ENCODE assay signal across 26 mouse cellular contexts in the genomic region with DNA sequence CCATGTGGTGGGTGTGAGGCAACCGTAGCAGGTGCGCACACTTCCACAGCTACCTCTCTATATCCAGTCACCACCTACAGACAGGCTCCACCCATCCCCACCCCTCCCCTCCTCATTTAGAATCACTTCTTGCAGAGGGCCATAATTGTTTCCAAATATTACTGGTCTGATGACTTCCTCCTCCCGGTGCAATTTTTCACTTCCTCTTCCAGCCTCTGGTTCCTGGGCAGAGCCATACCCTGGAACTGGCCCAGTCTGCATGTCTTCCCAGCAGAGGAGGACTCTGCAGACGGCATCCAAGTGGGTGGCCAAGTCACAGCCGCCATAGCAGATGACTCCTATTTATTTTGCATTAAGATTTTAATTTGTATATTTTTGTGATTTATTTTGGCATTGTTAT. TPM values are rescaled to one million over a fixed set of nuclear protein-coding genes. Genes with fewer than 3 reads are reported as not detected.
A peak's percentile ranks its signal among the peaks of the same experiment; 100 is the strongest.
DNase-seq lines count a peak whose midpoint lies in the region; ATAC-seq lines count a peak whose summit lies in the region.
"Had no signal": no experiment of that assay in that cellular context is flagged by ENCODE, and none has a peak within 500 bp of the region (broad histone marks: within the 10 kb centered on the region; RNA-seq: fewer than 3 reads in every experiment).

No protein-coding gene starts in this region.

- H3K4me1 ChIP-seq in forebrain, embryonic 12.5 days, result peaks cover 4% of the 10 kb centered on the region

- no peak overlapping the region for H3K9ac ChIP-seq in forebrain, embryonic 12.5 days
- H3K9ac ChIP-seq: embryonic facial prominence, embryonic 15.5 days; heart, embryonic 15.5 days; hindbrain, embryonic 15.5 days; limb, embryonic 12.5 days; liver, embryonic 12.5 days had no signal

- no peaks in the 10 kb centered on the region for H3K27me3 ChIP-seq in forebrain, embryonic 12.5 days
- H3K27me3 ChIP-seq: embryonic facial prominence, embryonic 15.5 days; heart, embryonic 15.5 days; hindbrain, embryonic 15.5 days; limb, embryonic 12.5 days; liver, embryonic 12.5 days; Patski had no signal

- DNase-seq in cerebellum, postnatal 10 days, result peak; percentile 59 to 68
- no peak for DNase-seq in cerebellum, postnatal 36 days
- peak; percentile 18 for DNase-seq in lung, postnatal 10 days
- DNase-seq in lung, adult 18-20 months, result no peak
- no peak for DNase-seq in left cerebral cortex, adult 8-10 months (ENCODE audit: low spot score in 2 of 2)
- DNase-seq in layer of hippocampus, adult 9-10 months (ENCODE audit: low spot score), result no peak
- DNase-seq: gastrocnemius, postnatal 36 days; kidney, adult 8-10 months; kidney, postnatal 10 days; right cerebral cortex, postnatal 25 days; spleen, adult 18-20 months had no signal

- WGBS in forebrain, embryonic 12.5 days, result 89% methylated on average over 5 of the region's 5 CpGs

- no peaks in the 10 kb centered on the region for H3K9me3 ChIP-seq in forebrain, embryonic 12.5 days
- H3K9me3 ChIP-seq: embryonic facial prominence, embryonic 15.5 days; heart, embryonic 15.5 days; hindbrain, embryonic 15.5 days; limb, embryonic 12.5 days; liver, embryonic 12.5 days had no signal

- H3K36me3 ChIP-seq in forebrain, embryonic 12.5 days (replicated peaks), result peaks cover 20% of the 10 kb centered on the region
- H3K36me3 ChIP-seq: heart, embryonic 15.5 days; hindbrain, embryonic 15.5 days; liver, embryonic 12.5 days had no signal

- H3K27ac ChIP-seq in forebrain, embryonic 12.5 days, result no peak overlapping the region
- H3K27ac ChIP-seq: embryonic facial prominence, embryonic 15.5 days; heart, embryonic 15.5 days; hindbrain, embryonic 15.5 days; limb, embryonic 12.5 days; liver, embryonic 12.5 days had no signal

- peak; percentile 67 for ATAC-seq in megakaryocyte, adult 5-6 weeks (ENCODE audit: poor library complexity, severe bottlenecking)
- no peak for ATAC-seq in forebrain, embryonic 12.5 days (ENCODE audit: low FRiP score)
- ATAC-seq: CD4-positive, CD25-positive, alpha-beta regulatory T cell, adult 4 months; liver, embryonic 12.5 days; Patski had no signal

- H3K4me2 ChIP-seq in forebrain, embryonic 12.5 days, result no peak overlapping the region
- H3K4me2 ChIP-seq: embryonic facial prominence, embryonic 15.5 days; heart, embryonic 15.5 days; hindbrain, embryonic 15.5 days; limb, embryonic 12.5 days; liver, embryonic 12.5 days; midbrain, embryonic 11.5 days had no signal

- H3K4me3 ChIP-seq in forebrain, embryonic 12.5 days (replicated peaks), result no peak overlapping the region
- H3K4me3 ChIP-seq: embryonic facial prominence, embryonic 15.5 days; heart, embryonic 15.5 days; hindbrain, embryonic 15.5 days; limb, embryonic 12.5 days; liver, embryonic 12.5 days had no signal

RNA-seq across cellular contexts. Expression of a gene that starts 3.4 kb away (rescaled TPM):
- total RNA-seq in megakaryocyte, adult 5-6 weeks (2015), result 14.4 and 15.1 TPM in 2 replicates
- 6.8 and 11.1 TPM in 2 replicates for total RNA-seq in megakaryocyte, adult 5-6 weeks (2017)
- polyA plus RNA-seq in forebrain, embryonic 12.5 days (2016; fragmentation: Nextera tagmentation; extraction: Ambion mirVana), result 3.4 and 4.5 TPM in 2 replicates
- 10 to 100 TPM; 31.8 to 38.3 (median 33.4) TPM for total RNA-seq in left cerebral cortex, adult 8-10 months (2022)

RNA-seq across cellular contexts. Expression of a gene that starts 28.4 kb away (rescaled TPM):
- 2.3 and 2.4 TPM in 2 replicates for total RNA-seq in megakaryocyte, adult 5-6 weeks (2015)
- 2.2 and 9.8 TPM in 2 replicates for total RNA-seq in megakaryocyte, adult 5-6 weeks (2017)
- polyA plus RNA-seq in forebrain, embryonic 12.5 days (2016; fragmentation: Nextera tagmentation; extraction: Ambion mirVana), result 14.8 and 15.0 TPM in 2 replicates
- total RNA-seq in left cerebral cortex, adult 8-10 months (2022), result 1 to 10 TPM; 3.9 to 6.0 (median 5.0) TPM

RNA-seq across cellular contexts. Expression of a gene that starts 31.0 kb away (rescaled TPM):
- total RNA-seq in megakaryocyte, adult 5-6 weeks (2015), result not detected in 2 replicates
- not detected in 2 replicates for total RNA-seq in megakaryocyte, adult 5-6 weeks (2017)
- polyA plus RNA-seq in forebrain, embryonic 12.5 days (2016; fragmentation: Nextera tagmentation; extraction: Ambion mirVana), result 0.50 TPM in 1 of 2 replicates, not detected in the other
- not detected for total RNA-seq in left cerebral cortex, adult 8-10 months (2022)
- total RNA-seq: adrenal gland, adult 18-20 months; adrenal gland, postnatal 4 days; ES-E14; layer of hippocampus, adult 18-20 months had no signal
- polyA plus RNA-seq: heart, embryonic 15.5 days; intestine, embryonic 14.5 days; midbrain, embryonic 11.5 days had no signal

RNA-seq across cellular contexts. Expression of a gene that starts 36.8 kb away (rescaled TPM):
- 17.8 and 22.7 TPM in 2 replicates for total RNA-seq in megakaryocyte, adult 5-6 weeks (2015)
- total RNA-seq in megakaryocyte, adult 5-6 weeks (2017), result 15.2 and 16.3 TPM in 2 replicates
- polyA plus RNA-seq in forebrain, embryonic 12.5 days (2016; fragmentation: Nextera tagmentation; extraction: Ambion mirVana), result 9.9 and 11.3 TPM in 2 replicates
- total RNA-seq in left cerebral cortex, adult 8-10 months (2022), result 10 to 100 TPM; 11.7 to 13.7 (median 12.2) TPM

RNA-seq across cellular contexts. Expression of a gene that starts 39.0 kb away (rescaled TPM):
- total RNA-seq in megakaryocyte, adult 5-6 weeks (2015), result 3.6 and 4.9 TPM in 2 replicates
- 2.2 and 2.9 TPM in 2 replicates for total RNA-seq in megakaryocyte, adult 5-6 weeks (2017)
- polyA plus RNA-seq in forebrain, embryonic 12.5 days (2016; fragmentation: Nextera tagmentation; extraction: Ambion mirVana), result 16.7 and 17.9 TPM in 2 replicates
- total RNA-seq in left cerebral cortex, adult 8-10 months (2022), result 10 to 100 TPM; 13.1 to 17.0 (median 14.9) TPM

Comparison
In these comparisons a context has a peak if more than half of its experiments do, and no peak if none do; other contexts are left out.
1. DNase-seq: peak in cerebellum, postnatal 10 days (2 of 2) and lung, postnatal 10 days (single experiment); none in cerebellum, postnatal 36 days (0 of 2), lung, adult 18-20 months (0 of 2), left cerebral cortex, adult 8-10 months (0 of 2) and layer of hippocampus, adult 9-10 months (single experiment).